Mouse (Mus musculus): ENCODE data around the gene Qpctl. TPM values are rescaled to one million over a fixed set of nuclear protein-coding genes. Genes with fewer than 3 reads are reported as not detected.
A peak's percentile ranks its signal among the peaks of the same experiment; 100 is the strongest.

The Qpctl gene
- polyA plus RNA-seq, 1 experiment from 2014 or later, result 20.0 TPM

- Histone ChIP-seq H3K9me3 (ENCODE audit: control insufficient read depth, low read length) (no peaks in the 10 kb centered on the region), H3K36me3 (ENCODE audit: control insufficient read depth, insufficient read depth, low read length) (peaks cover 26% of the 10 kb centered on the region), H3K27ac (replicated peaks; ENCODE audit: low read depth, low read length) (no peak overlapping the region), H3K4me1 (ENCODE audit: control insufficient read depth, insufficient read depth, low read length) (peaks cover 17% of the 10 kb centered on the region), H3K4me2 (ENCODE audit: low read length) (peak overlapping the region; percentile 80), H3K27me3 (ENCODE audit: control insufficient read depth, insufficient read depth, low read length) (no peaks in the 10 kb centered on the region), H3K9ac (replicated peaks; ENCODE audit: low read length) (peak overlapping the region; percentile 63; the same call in 1 of the 2 replicates), H3K4me3 (replicated peaks; ENCODE audit: low read depth, low read length) (peak overlapping the region; percentile 68; the same call in 1 of the 2 replicates)
- DNase-seq (no peak), ATAC-seq (ENCODE audit: low FRiP score, low TSS enrichment) (no peak)
- WGBS, result 65% methylated on average over 6 of the region's 6 CpGs
Observed at GRCm38 (mm10) chr7:19147497-19148045, 1.5 kb downstream of the Qpctl start.

DNA sequence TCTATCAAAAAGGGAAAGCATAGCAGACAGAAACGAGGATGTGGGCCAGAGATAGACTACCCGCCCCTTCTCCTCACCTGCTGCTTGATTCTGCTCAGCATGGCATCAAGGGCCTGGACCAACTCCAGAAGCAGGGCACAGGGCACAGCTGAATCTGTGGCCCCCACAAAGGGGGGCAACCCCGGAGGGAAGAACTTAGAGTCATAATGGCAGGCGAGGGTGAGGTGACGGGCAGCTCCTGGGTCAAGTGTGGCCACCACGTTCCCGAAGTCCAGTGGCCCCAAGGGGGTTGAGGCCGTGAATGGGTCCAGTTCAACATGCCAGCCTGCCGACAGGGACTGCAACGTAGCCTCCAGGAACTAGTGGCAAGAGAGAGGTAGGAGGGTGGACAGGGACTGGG, 2.3 kb downstream of the Qpctl start:
- DNase-seq (no peak), ATAC-seq (ENCODE audit: low FRiP score, low TSS enrichment) (no peak)

GRCm38 (mm10) chr7:19137380-19137779, 11.7 kb downstream of the Qpctl start:
- ATAC-seq (ENCODE audit: low FRiP score, low TSS enrichment) (no peak), DNase-seq (peak; percentile 56)
- Histone ChIP-seq H3K9ac (replicated peaks; ENCODE audit: low read length) (no peak overlapping the region), H3K36me3 (ENCODE audit: control insufficient read depth, insufficient read depth, low read length) (peaks cover 65% of the 10 kb centered on the region), H3K9me3 (ENCODE audit: control insufficient read depth, low read length) (no peaks in the 10 kb centered on the region), H3K4me2 (ENCODE audit: low read length) (no peak overlapping the region), H3K4me3 (replicated peaks; ENCODE audit: low read depth, low read length) (no peak overlapping the region), H3K27ac (replicated peaks; ENCODE audit: low read depth, low read length) (no peak overlapping the region), H3K27me3 (ENCODE audit: control insufficient read depth, insufficient read depth, low read length) (no peaks in the 10 kb centered on the region), H3K4me1 (ENCODE audit: control insufficient read depth, insufficient read depth, low read length) (no peaks in the 10 kb centered on the region)
- WGBS, result 48% methylated on average over 5 of the region's 5 CpGs

More for the DNA sequence above, 2.3 kb downstream of the Qpctl start:
- Histone ChIP-seq H3K4me2 (ENCODE audit: low read length) (no peak overlapping the region), H3K4me1 (ENCODE audit: control insufficient read depth, insufficient read depth, low read length) (peaks cover 17% of the 10 kb centered on the region), H3K27ac (replicated peaks; ENCODE audit: low read depth, low read length) (no peak overlapping the region), H3K27me3 (ENCODE audit: control insufficient read depth, insufficient read depth, low read length) (no peaks in the 10 kb centered on the region), H3K4me3 (replicated peaks; ENCODE audit: low read depth, low read length) (no peak overlapping the region), H3K36me3 (ENCODE audit: control insufficient read depth, insufficient read depth, low read length) (peaks cover 26% of the 10 kb centered on the region), H3K9ac (replicated peaks; ENCODE audit: low read length) (no peak overlapping the region), H3K9me3 (ENCODE audit: control insufficient read depth, low read length) (no peaks in the 10 kb centered on the region)
- WGBS, result 88% methylated on average over 10 of the region's 10 CpGs

DNA sequence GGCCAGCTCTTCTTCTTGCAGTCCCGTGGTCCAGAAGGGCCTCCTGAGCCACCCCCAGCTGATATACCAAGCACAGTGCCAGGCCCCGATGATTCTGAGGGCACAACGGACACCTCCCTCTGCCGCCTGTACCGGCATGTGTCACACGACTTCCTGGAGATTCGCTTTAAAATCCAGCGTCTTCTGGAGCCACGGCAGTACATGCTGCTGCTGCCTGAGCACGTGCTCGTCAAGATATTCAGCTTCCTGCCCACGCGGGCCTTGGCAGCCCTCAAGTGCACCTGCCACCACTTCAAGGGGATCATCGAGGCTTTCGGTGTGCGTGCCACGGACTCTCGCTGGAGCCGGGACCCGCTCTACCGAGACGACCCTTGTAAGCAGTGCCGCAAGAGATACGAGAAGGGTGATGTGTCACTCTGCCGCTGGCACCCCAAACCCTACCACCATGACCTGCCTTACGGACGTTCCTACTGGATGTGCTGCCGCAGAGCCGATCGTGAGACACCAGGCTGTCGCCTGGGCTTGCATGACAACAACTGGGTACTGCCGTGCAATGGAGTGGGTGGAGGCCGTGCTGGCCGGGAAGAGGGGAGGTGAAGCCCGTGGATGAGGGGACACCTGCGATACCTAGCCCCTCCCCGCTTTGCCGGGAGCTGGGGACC, 12.3 kb downstream of the Qpctl start:
- Histone ChIP-seq H3K9ac (replicated peaks; ENCODE audit: low read length) (no peak overlapping the region), H3K27ac (replicated peaks; ENCODE audit: low read depth, low read length) (no peak overlapping the region), H3K36me3 (ENCODE audit: control insufficient read depth, insufficient read depth, low read length) (peaks cover 61% of the 10 kb centered on the region), H3K4me3 (replicated peaks; ENCODE audit: low read depth, low read length) (no peak overlapping the region), H3K4me2 (ENCODE audit: low read length) (no peak overlapping the region), H3K4me1 (ENCODE audit: control insufficient read depth, insufficient read depth, low read length) (peaks cover 5% of the 10 kb centered on the region; the same call in 1 of the 2 replicates), H3K9me3 (ENCODE audit: control insufficient read depth, low read length) (no peaks in the 10 kb centered on the region), H3K27me3 (ENCODE audit: control insufficient read depth, insufficient read depth, low read length) (no peaks in the 10 kb centered on the region)
- peak; percentile 24; the same call in 1 of the 2 replicates for ATAC-seq (ENCODE audit: low FRiP score, low TSS enrichment)
- DNase-seq, result no peak
- 95% methylated on average over 38 of the region's 38 CpGs for WGBS

GRCm38 (mm10) chr7:19136168-19136567, 12.9 kb downstream of the Qpctl start:
- Histone ChIP-seq H3K36me3 (ENCODE audit: control insufficient read depth, insufficient read depth, low read length) (peaks cover 59% of the 10 kb centered on the region), H3K4me2 (ENCODE audit: low read length) (no peak overlapping the region), H3K4me1 (ENCODE audit: control insufficient read depth, insufficient read depth, low read length) (peaks cover 6% of the 10 kb centered on the region; the same call in 1 of the 2 replicates), H3K9me3 (ENCODE audit: control insufficient read depth, low read length) (no peaks in the 10 kb centered on the region), H3K27me3 (ENCODE audit: control insufficient read depth, insufficient read depth, low read length) (no peaks in the 10 kb centered on the region), H3K27ac (replicated peaks; ENCODE audit: low read depth, low read length) (no peak overlapping the region), H3K9ac (replicated peaks; ENCODE audit: low read length) (no peak overlapping the region), H3K4me3 (replicated peaks; ENCODE audit: low read depth, low read length) (no peak overlapping the region)
- ATAC-seq (ENCODE audit: low FRiP score, low TSS enrichment) (no peak), DNase-seq (no peak)
- 95% methylated on average over 13 of the region's 13 CpGs for WGBS

DNA sequence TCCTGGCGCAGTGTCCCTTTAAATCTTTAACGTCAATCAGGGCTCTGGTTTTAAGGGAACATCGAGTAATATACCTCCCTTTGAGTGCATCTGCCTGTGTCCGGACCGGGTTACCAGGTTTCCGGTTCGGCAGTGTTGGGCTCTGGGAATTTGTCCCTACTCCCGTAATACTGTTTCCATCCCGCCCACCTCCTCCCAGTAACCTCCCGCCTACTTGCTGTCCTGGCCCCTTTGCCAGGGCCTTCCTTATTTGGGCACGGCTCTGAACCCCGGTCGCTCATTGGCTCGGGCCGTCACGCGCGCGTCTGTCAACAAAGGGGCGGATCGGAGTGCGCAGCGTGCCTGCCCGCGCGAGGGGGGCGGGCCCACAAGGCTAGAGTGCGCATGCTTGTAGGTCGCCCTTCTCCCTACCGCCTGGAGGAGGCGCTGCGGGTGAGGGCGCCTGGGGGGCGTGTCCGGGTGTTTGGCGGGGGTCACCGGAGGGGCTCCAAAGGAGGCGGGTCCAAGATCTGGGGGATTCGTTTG, 17.7 kb downstream of the Qpctl start:
- Histone ChIP-seq H3K4me2 (ENCODE audit: low read length) (peak overlapping the region; percentile 68), H3K9me3 (ENCODE audit: control insufficient read depth, low read length) (no peaks in the 10 kb centered on the region), H3K27me3 (ENCODE audit: control insufficient read depth, insufficient read depth, low read length) (no peaks in the 10 kb centered on the region), H3K27ac (replicated peaks; ENCODE audit: low read depth, low read length) (peak overlapping the region; percentile 89), H3K9ac (replicated peaks; ENCODE audit: low read length) (peak overlapping the region; percentile 52), H3K4me3 (replicated peaks; ENCODE audit: low read depth, low read length) (peak overlapping the region; percentile 47), H3K36me3 (ENCODE audit: control insufficient read depth, insufficient read depth, low read length) (peaks cover 17% of the 10 kb centered on the region), H3K4me1 (ENCODE audit: control insufficient read depth, insufficient read depth, low read length) (peaks cover 9% of the 10 kb centered on the region; the same call in 1 of the 2 replicates)
- WGBS, result under 1% methylated on average over 39 of the region's 39 CpGs
- DNase-seq (peak; percentile 98), ATAC-seq (ENCODE audit: low FRiP score, low TSS enrichment) (peak; percentile 99)

DNA sequence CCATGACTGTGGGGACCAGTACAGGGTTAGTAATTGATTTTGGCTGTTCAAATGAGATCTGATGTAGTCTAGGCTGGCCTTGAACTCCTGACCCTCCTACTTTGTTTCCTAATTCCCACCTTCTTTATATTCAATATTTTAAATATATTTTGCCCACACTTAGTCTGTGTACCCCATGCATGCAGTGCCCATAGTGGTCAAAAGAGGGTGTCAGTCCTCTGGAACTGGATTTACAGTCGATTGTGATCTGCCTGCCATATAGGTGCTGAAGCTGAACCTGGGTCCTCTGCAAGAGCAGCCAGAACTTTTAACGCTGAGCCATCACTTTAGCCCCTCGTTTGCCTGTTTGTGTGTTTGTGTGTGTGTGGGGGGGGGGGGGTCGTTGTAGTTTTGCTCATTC, 18.4 kb downstream of the Qpctl start:
- Histone ChIP-seq H3K27me3 (ENCODE audit: control insufficient read depth, insufficient read depth, low read length) (no peaks in the 10 kb centered on the region), H3K4me3 (replicated peaks; ENCODE audit: low read depth, low read length) (peak overlapping the region; percentile 47), H3K4me2 (ENCODE audit: low read length) (peak overlapping the region; percentile 68), H3K9ac (replicated peaks; ENCODE audit: low read length) (peak overlapping the region; percentile 48; the same call in 1 of the 2 replicates), H3K4me1 (ENCODE audit: control insufficient read depth, insufficient read depth, low read length) (peaks cover 9% of the 10 kb centered on the region; the same call in 1 of the 2 replicates), H3K36me3 (ENCODE audit: control insufficient read depth, insufficient read depth, low read length) (peaks cover 11% of the 10 kb centered on the region), H3K9me3 (ENCODE audit: control insufficient read depth, low read length) (no peaks in the 10 kb centered on the region), H3K27ac (replicated peaks; ENCODE audit: low read depth, low read length) (peak overlapping the region; percentile 89)
- WGBS, result 42% methylated on average over 4 of the region's 4 CpGs
- ATAC-seq (ENCODE audit: low FRiP score, low TSS enrichment) (no peak), DNase-seq (peak; percentile 29)

- peaks cover 5% of the 10 kb centered on the region; the same call in 1 of the 2 replicates for H3K36me3 ChIP-seq (ENCODE audit: control insufficient read depth, insufficient read depth, low read length)
- peaks cover 9% of the 10 kb centered on the region; the same call in 1 of the 2 replicates for H3K4me1 ChIP-seq (ENCODE audit: control insufficient read depth, insufficient read depth, low read length)
- no peak overlapping the region for H3K27ac ChIP-seq (replicated peaks; ENCODE audit: low read depth, low read length)
- DNase-seq (no peak), ATAC-seq (ENCODE audit: low FRiP score, low TSS enrichment) (no peak)
- no peaks in the 10 kb centered on the region for H3K9me3 ChIP-seq (ENCODE audit: control insufficient read depth, low read length)
- no peak overlapping the region for H3K9ac ChIP-seq (replicated peaks; ENCODE audit: low read length)
- H3K4me2 ChIP-seq (ENCODE audit: low read length), result no peak overlapping the region
- H3K4me3 ChIP-seq (replicated peaks; ENCODE audit: low read depth, low read length), result no peak overlapping the region
- WGBS, result 95% methylated on average over 5 of the region's 5 CpGs
- no peaks in the 10 kb centered on the region for H3K27me3 ChIP-seq (ENCODE audit: control insufficient read depth, insufficient read depth, low read length)
Observed at GRCm38 (mm10) chr7:19129396-19129795, 19.7 kb downstream of the Qpctl start.

Measured in midbrain, embryonic 14.5 days (tissue).